Mouse (Mus musculus): ENCODE results near the gene Gm5447. TPM values are rescaled to one million over a fixed set of nuclear protein-coding genes. Genes with fewer than 3 reads are reported as not detected.

Gm5447 gene
- polyA plus RNA-seq, 1 experiment from 2014 or later, result not detected

GRCm38 (mm10) chr13:31021927-31022326, 47.9 kb downstream of the Gm5447 start:
- H3K27me3 ChIP-seq (ENCODE audit: control insufficient read depth, insufficient read depth, low read length), result no peaks in the 10 kb centered on the region
- 80% methylated on average over 6 of the region's 6 CpGs for WGBS
- DNase-seq (ENCODE audit: low spot score) (no peak), ATAC-seq (replicated peaks; ENCODE audit: low FRiP score) (no peak)
- H3K4me3 ChIP-seq (ENCODE audit: low read depth, low read length), result no peak overlapping the region
- H3K9me3 ChIP-seq (ENCODE audit: control insufficient read depth, low read length), result no peaks in the 10 kb centered on the region
- no peak overlapping the region for H3K4me2 ChIP-seq (ENCODE audit: low read depth, low read length, severe bottlenecking)
- H3K27ac ChIP-seq (ENCODE audit: low read depth, low read length), result no peak overlapping the region
- no peak overlapping the region for H3K9ac ChIP-seq (ENCODE audit: low read length)
- H3K36me3 ChIP-seq (ENCODE audit: control insufficient read depth, insufficient read depth, low read length), result no peaks in the 10 kb centered on the region
- no peaks in the 10 kb centered on the region for H3K4me1 ChIP-seq (replicated peaks; ENCODE audit: control insufficient read depth, insufficient read depth, low read length)

GRCm38 (mm10) chr13:31023664-31024063, 49.7 kb downstream of the Gm5447 start:
- no peak for ATAC-seq (replicated peaks; ENCODE audit: low FRiP score)
- H3K36me3 ChIP-seq (ENCODE audit: control insufficient read depth, insufficient read depth, low read length), result no peaks in the 10 kb centered on the region
- WGBS, result 82% methylated on average over 3 of the region's 3 CpGs
- H3K27ac ChIP-seq (ENCODE audit: low read depth, low read length), result no peak overlapping the region
- H3K4me1 ChIP-seq (replicated peaks; ENCODE audit: control insufficient read depth, insufficient read depth, low read length), result no peaks in the 10 kb centered on the region
- H3K9me3 ChIP-seq (ENCODE audit: control insufficient read depth, low read length), result no peaks in the 10 kb centered on the region
- H3K4me3 ChIP-seq (ENCODE audit: low read depth, low read length), result no peak overlapping the region
- H3K9ac ChIP-seq (ENCODE audit: low read length), result no peak overlapping the region
- H3K4me2 ChIP-seq (ENCODE audit: low read depth, low read length, severe bottlenecking), result no peak overlapping the region
- H3K27me3 ChIP-seq (ENCODE audit: control insufficient read depth, insufficient read depth, low read length), result no peaks in the 10 kb centered on the region
- no peak for DNase-seq (ENCODE audit: low spot score)

Other genes with a start within 250 kb of the Gm5447 start
- 0.07 TPM in 1 of 2 replicates, not detected in the other for gene Irf4, start 225.0 kb upstream of the Gm5447 start, polyA plus RNA-seq (2014; fragmentation: Nextera tagmentation; extraction: Ambion mirVana)
- not detected in 2 replicates for gene Hus1b, start 26.4 kb upstream of the Gm5447 start, polyA plus RNA-seq (2014; fragmentation: Nextera tagmentation; extraction: Ambion mirVana)
- 37.9 and 38.9 TPM in 2 replicates for gene Exoc2, start 111 bp upstream of the Gm5447 start, polyA plus RNA-seq (2014; fragmentation: Nextera tagmentation; extraction: Ambion mirVana)

Measured in forebrain, embryonic 11.5 days (tissue).